Mouse (Mus musculus): Measurements from ENCODE around the gene Cbx1. TPM values are rescaled to one million over a fixed set of nuclear protein-coding genes. Genes with fewer than 3 reads are reported as not detected.
"Not testable (repeated sequence)": the region's sequence is repeated elsewhere in the genome, so short reads cannot be mapped to it uniquely, and the experiment has no call there.

Gene Cbx1
- polyA plus RNA-seq, 1 experiment from 2014 or later: 53.3 TPM

DNA sequence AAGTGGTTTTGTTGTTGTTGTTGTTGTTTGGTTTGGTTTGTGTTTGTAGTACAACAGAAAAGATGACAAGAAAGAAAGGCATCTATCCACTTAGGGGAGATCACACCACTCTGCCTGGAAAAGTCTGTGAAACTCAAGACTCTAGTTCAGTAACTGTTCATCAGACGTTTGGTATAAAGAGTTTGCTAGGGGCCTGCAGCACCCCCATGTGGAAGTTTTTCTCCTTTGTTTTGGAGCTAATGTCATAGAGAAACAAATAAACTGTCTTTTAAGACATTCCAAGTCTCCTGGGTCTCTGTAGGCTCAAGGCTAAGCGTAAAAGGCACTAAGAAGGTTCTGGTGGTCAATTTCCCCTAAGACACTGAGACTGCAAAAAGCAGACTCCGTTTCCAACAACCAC lies 12.9 kb upstream of the Cbx1 start:
- Histone ChIP-seq H3K9ac (0 out of 2 replicates have a peak overlapping the region, but pooled peaks have one; percentile 84), H3K27ac (replicated peaks) (no peak overlapping the region), H3K27me3 (replicated peaks) (no peaks in the 10 kb centered on the region), H3K4me1 (peaks cover 9% of the 10 kb centered on the region), H3K36me3 (peaks cover 26% of the 10 kb centered on the region), H3K9me3 (no peaks in the 10 kb centered on the region), H3K4me2 (peak overlapping the region; percentile 92), H3K4me3 (peak overlapping the region; percentile 88)
- 56% methylated on average over 3 of the region's 3 CpGs for WGBS
- ATAC-seq (ENCODE audit: extremely low read depth, insufficient number of reproducible peaks, low FRiP score, low TSS enrichment): no peak

DNA sequence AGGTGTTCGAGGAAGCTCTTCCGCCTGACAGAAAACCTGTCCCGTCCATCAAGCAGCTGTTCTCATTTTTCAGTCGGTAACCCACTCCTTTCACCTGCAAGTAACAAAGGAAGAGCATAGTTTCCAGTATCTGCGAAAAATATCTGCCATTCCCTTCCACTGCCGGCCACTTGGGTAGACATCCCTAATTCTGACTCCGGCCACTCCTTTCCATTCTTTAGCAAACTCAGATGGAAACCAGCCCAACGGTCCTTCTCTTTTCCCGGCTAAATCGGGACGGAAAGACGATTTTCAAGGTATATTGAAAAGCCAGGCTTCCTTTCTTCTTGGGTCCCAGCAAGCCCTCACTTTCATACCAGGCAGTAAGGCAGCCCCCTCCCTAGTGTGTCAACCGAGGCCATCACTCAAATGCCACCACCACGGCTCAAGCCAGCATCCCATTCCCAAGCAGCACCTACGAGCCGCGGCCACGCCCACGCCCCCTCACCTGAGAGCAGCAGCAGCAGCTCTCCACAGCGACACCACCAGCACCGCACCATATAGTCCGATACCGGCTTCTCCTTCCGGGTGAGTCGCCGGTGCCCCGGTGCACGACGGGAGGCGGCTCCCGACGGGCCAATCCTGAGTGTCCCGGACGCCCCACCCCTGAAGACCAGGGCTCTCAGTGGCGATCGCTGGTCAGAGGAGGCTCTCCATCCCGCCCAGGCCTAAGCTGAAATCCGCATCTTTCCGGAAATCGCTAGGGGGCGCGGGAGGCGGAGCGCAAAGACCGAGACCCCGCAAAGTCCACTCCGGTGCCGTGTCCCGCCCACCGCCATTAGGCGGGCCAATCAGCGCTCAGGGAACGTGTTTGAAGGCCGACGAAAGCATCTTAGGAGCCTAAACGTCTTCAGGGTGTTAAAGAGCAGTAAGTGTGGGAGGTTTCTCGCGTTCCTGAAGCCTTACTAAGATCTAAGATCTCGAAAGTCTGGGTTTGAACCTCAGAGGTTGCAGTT lies 11.7 kb upstream of the Cbx1 start, which contains the start of gene Snx11:
TSS of gene Snx11 (minus strand) at position 592 of the 995 bp plus-strand sequence.
- Histone ChIP-seq H3K4me3 (peak within 1 kb of the TSS; percentile 88), H3K4me2 (peak within 1 kb of the TSS; percentile 92), H3K27ac (replicated peaks) (peak within 1 kb of the TSS; percentile 70), H3K9me3 (no peaks in the 10 kb centered on the region), H3K9ac (peak within 1 kb of the TSS; percentile 84), H3K36me3 (peaks cover 14% of the 10 kb centered on the region), H3K27me3 (replicated peaks) (no peaks in the 10 kb centered on the region), H3K4me1 (peaks cover 9% of the 10 kb centered on the region)
- ATAC-seq (ENCODE audit: extremely low read depth, insufficient number of reproducible peaks, low FRiP score, low TSS enrichment): peak; percentile 99
- WGBS: 1% methylated on average over 59 of the region's 59 CpGs

DNA sequence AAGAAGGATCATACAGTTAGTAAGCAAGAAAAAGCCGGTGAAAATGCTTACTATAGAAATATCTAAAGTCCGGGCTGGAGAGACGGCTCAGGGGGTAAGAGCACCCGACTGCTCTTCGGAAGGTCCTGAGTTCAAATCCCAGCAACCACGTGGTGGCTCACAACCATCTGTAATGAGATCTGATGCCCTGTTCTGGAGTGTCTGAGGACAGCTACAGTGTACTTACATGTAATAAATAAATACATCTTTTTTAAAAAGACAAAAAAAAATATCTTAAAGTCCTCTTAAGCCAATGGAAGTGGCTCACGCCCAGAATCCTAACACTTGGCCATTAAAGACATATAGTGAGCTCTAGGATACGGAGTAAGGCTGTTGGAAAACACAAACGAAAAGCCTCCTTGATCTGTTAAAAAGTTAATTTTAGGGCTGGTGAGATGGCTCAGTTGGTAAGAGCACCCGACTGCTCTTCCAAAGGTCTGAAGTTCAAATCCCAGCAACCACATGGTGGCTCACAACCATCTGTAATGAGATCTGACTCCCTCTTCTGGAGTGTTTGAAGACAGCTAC lies 10.8 kb upstream of the Cbx1 start:
- not testable (repeated sequence) for ATAC-seq (ENCODE audit: extremely low read depth, insufficient number of reproducible peaks, low FRiP score, low TSS enrichment); H3K9me3 ChIP-seq; H3K4me1 ChIP-seq; H3K27me3 ChIP-seq (replicated peaks); H3K36me3 ChIP-seq
- Histone ChIP-seq H3K4me2 (peak overlapping the region; percentile 92), H3K9ac (peak overlapping the region; percentile 77), H3K27ac (replicated peaks) (peak overlapping the region; percentile 70), H3K4me3 (peak overlapping the region; percentile 88)
- WGBS: 65% methylated on average over 10 of the region's 10 CpGs

DNA sequence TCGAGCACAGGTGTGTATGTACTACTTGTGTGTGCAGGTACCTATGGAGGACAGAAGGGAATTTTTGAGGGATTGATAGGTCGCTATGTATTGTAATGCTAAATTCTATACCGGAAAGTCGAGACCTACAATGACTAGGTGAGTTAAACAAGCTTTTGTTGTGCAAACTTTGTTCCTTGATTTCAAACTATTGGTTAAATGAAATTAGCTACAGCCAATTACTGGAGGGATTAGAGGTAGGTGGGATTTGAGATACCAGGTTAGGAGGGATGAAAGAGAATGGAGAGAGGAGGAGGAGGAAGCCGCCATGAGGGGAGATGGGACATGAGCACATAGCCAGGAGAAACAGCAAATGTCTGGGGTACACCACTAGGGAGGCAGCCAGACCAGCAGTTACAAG lies 8.6 kb upstream of the Cbx1 start:
- H3K27ac ChIP-seq (replicated peaks): no peak overlapping the region
- no peaks in the 10 kb centered on the region for H3K9me3 ChIP-seq
- H3K4me2 ChIP-seq: no peak overlapping the region
- no peaks in the 10 kb centered on the region for H3K27me3 ChIP-seq (replicated peaks)
- no peak overlapping the region for H3K4me3 ChIP-seq
- H3K36me3 ChIP-seq: no peaks in the 10 kb centered on the region
- 67% methylated on average over 5 of the region's 5 CpGs for WGBS
- no peak overlapping the region for H3K9ac ChIP-seq
- no peak for ATAC-seq (ENCODE audit: extremely low read depth, insufficient number of reproducible peaks, low FRiP score, low TSS enrichment)
- peaks cover 9% of the 10 kb centered on the region for H3K4me1 ChIP-seq

DNA sequence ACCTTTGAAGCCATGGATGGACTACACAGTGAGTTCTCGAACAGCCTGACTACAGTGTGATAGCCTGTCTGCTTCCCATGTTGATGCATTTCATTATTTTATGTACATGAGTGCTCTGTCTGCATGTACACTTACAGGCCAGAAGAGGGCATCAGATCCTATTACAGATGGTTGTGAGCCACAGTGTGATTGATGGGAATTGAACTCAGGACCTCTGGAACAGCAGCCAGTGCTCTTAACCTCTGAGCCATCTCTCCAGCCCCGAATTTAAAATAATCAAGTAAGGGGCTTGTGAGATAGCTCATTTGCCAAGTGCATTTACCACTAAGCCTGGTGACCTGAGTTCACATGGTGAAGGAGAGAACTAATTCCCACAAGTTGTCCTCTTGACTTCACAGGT lies 7.5 kb upstream of the Cbx1 start:
- H3K4me1 ChIP-seq: peaks cover 6% of the 10 kb centered on the region
- H3K9me3 ChIP-seq: no peaks in the 10 kb centered on the region
- no peak overlapping the region for H3K4me2 ChIP-seq
- no peak overlapping the region for H3K27ac ChIP-seq (replicated peaks)
- 69% methylated on average over 2 of the region's 2 CpGs for WGBS
- H3K27me3 ChIP-seq (replicated peaks): no peaks in the 10 kb centered on the region
- no peaks in the 10 kb centered on the region for H3K36me3 ChIP-seq
- no peak overlapping the region for H3K9ac ChIP-seq
- H3K4me3 ChIP-seq: no peak overlapping the region
- no peak for ATAC-seq (ENCODE audit: extremely low read depth, insufficient number of reproducible peaks, low FRiP score, low TSS enrichment)

DNA sequence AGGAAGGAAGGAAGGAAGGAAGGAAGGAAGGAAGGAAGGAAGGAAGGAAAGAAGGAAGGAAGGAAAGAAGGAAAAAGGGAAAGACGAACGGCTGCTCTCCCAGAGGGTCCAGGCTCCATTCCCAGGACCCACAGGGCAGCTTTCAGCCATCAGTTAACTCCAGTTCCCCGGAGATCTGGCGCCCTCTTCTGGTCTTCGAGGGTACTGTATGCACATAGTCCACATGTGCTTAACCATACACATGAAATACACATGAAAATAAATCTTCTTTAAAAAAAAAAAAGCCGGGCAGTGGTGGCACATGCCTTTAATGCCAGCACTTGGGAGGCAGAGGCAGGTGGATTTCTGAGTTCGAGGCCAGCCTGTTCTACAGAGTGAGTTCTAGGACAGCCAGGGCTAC lies 4.1 kb upstream of the Cbx1 start:
- not testable (repeated sequence) for H3K4me1 ChIP-seq; H3K36me3 ChIP-seq; H3K4me2 ChIP-seq; H3K9ac ChIP-seq; H3K4me3 ChIP-seq; H3K27me3 ChIP-seq (replicated peaks); H3K27ac ChIP-seq (replicated peaks); ATAC-seq (ENCODE audit: extremely low read depth, insufficient number of reproducible peaks, low FRiP score, low TSS enrichment); H3K9me3 ChIP-seq
- WGBS: 7% methylated on average over 7 of the region's 7 CpGs

DNA sequence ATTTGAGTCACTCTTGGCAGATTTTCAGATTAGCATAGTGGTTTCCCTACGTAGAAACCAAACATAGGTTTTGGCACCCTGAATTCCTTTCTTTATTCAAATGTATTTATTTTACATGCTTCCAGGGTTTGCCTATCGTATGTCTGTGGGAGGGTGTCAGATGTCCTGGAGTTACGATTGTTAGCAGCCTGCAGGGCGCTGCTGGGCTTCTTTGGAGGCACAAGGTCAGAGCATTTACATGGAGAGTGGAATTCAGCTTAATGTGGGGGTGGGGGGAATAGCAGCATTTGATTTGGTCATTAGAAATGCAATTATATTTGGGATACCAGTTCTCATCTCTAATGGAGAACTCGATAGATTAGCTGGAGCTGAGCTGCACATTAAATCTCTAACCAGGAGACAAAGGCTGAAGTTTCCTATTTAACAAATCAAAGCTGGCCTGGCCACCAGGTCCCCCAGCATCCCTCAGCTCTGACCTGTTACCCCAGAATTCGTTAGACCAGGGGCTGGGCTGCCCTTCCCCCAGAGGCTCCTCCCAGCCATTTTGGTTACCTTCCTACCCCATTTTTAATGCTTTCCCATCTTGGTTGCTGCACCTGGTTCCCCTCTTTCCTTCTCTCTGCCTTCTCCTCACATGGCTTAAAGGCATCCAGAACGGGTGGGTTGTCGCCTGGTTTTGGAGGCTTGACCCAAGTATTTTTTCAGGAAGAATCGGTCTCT lies 2.0 kb upstream of the Cbx1 start:
- no peak for ATAC-seq (ENCODE audit: extremely low read depth, insufficient number of reproducible peaks, low FRiP score, low TSS enrichment)
- WGBS: 35% methylated on average over 9 of the region's 9 CpGs

DNA sequence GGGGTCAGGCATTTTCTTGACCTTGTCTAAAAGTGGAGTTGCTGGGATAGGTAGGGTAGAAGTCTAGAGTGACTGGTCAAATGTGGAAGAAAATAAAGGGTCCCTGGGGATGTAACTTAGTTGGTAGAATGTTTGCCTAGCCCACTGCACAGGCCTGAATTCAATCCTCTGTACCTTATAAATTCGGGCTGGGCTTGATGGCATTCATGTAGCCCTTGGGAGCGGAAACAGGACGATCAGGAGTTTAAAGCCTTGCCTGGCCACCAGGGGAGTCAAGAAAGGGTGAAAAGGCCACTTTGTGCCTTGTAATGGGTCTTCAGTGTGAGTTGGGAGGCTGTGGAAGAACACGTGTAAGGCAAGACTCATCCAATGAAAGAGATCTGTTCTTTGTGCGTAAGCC lies 1.1 kb downstream of the Cbx1 start:
- Histone ChIP-seq H3K4me2 (peak overlapping the region; percentile 96), H3K4me3 (peak overlapping the region; percentile 89), H3K27me3 (replicated peaks) (no peaks in the 10 kb centered on the region), H3K36me3 (peaks cover 14% of the 10 kb centered on the region), H3K4me1 (peaks cover 46% of the 10 kb centered on the region), H3K27ac (replicated peaks) (peak overlapping the region; percentile 98), H3K9ac (peak overlapping the region; percentile 96), H3K9me3 (no peaks in the 10 kb centered on the region)
- no peak for ATAC-seq (ENCODE audit: extremely low read depth, insufficient number of reproducible peaks, low FRiP score, low TSS enrichment)
- WGBS: 5% methylated on average over 5 of the region's 5 CpGs

More for the DNA sequence above, 2.0 kb upstream of the Cbx1 start:
- Histone ChIP-seq H3K27me3 (replicated peaks) (no peaks in the 10 kb centered on the region), H3K4me2 (no peak overlapping the region), H3K4me3 (no peak overlapping the region), H3K27ac (replicated peaks) (no peak overlapping the region), H3K9ac (0 out of 2 replicates have a peak overlapping the region, but pooled peaks have one; percentile 47), H3K4me1 (peaks cover 21% of the 10 kb centered on the region), H3K36me3 (peaks cover 5% of the 10 kb centered on the region; the same call in 1 of the 2 replicates), H3K9me3 (no peaks in the 10 kb centered on the region)

DNA sequence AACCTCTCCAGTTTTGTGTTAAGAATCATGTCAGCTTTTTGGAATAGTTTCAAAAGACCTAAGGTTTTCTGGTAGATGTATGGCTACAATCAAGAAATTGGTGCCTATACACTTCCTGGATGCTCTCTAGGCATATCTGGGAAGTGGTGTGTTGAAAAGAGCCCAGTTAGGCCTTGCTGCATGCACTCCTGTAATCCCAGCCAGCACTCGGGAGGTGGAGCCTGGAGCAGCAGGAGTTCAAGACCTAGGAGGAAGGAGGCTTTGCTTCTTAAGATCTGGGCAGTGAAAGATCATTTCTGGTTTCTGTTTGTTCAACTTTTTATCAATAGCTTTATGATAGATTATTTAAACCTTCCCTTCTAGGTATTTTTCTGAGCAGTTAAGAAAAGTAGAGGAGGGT lies 1.8 kb downstream of the Cbx1 start:
- Histone ChIP-seq H3K9ac (peak overlapping the region; percentile 96; the same call in 1 of the 2 replicates), H3K27ac (replicated peaks) (no peak overlapping the region), H3K9me3 (no peaks in the 10 kb centered on the region), H3K4me1 (peaks cover 46% of the 10 kb centered on the region), H3K36me3 (peaks cover 21% of the 10 kb centered on the region), H3K27me3 (replicated peaks) (no peaks in the 10 kb centered on the region), H3K4me2 (peak overlapping the region; percentile 96), H3K4me3 (peak overlapping the region; percentile 89)
- no peak for ATAC-seq (ENCODE audit: extremely low read depth, insufficient number of reproducible peaks, low FRiP score, low TSS enrichment)
- WGBS: 10% methylated on average over 1 of the region's 1 CpGs

DNA sequence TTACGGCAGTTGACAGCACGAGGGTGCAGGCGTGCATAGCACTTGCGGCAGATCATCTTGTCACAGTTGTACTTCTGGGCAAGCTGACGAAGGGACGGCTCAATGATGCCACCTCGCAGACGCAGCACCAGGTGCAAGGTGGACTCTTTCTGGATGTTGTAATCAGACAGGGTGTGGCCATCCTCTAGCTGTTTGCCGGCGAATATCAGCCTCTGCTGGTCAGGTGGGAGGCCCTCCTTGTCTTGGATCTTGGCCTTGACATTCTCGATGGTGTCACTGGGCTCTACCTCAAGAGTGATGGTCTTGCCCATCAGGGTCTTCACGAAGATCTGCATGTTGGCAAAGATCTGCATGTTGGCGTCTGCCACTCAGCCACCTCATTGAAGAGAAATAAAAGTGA lies 6.6 kb downstream of the Cbx1 start:
- Histone ChIP-seq H3K4me2 (no peak overlapping the region), H3K4me3 (no peak overlapping the region), H3K9me3 (no peaks in the 10 kb centered on the region), H3K9ac (no peak overlapping the region), H3K4me1 (peaks cover 39% of the 10 kb centered on the region), H3K36me3 (peaks cover 59% of the 10 kb centered on the region), H3K27me3 (replicated peaks) (no peaks in the 10 kb centered on the region), H3K27ac (replicated peaks) (no peak overlapping the region)
- 90% methylated on average over 13 of the region's 13 CpGs for WGBS
- no peak for ATAC-seq (ENCODE audit: extremely low read depth, insufficient number of reproducible peaks, low FRiP score, low TSS enrichment)

DNA sequence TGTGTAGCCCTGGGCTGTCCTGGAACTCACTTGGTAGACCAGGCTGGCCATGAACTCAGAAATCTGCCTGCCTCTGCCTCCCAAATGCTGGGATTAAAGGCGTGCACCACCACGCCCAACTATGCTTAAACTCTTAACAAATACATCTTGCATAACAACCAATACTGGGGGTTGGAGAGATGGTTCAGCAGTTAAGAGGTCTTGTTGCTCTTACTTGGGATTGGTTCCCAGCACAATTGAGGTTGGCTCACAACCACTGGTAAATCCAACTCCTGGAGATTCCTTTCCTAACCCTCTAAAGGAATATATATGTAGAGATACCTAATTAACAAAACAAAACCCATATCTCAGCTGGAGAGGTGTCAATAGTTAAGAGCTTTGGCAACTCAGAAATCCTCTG lies 7.2 kb downstream of the Cbx1 start:
- Histone ChIP-seq H3K4me3 (no peak overlapping the region), H3K4me1 (peaks cover 33% of the 10 kb centered on the region), H3K27ac (replicated peaks) (no peak overlapping the region), H3K27me3 (replicated peaks) (no peaks in the 10 kb centered on the region), H3K36me3 (peaks cover 65% of the 10 kb centered on the region), H3K9ac (no peak overlapping the region), H3K9me3 (no peaks in the 10 kb centered on the region), H3K4me2 (no peak overlapping the region)
- 94% methylated on average over 2 of the region's 2 CpGs for WGBS
- ATAC-seq (ENCODE audit: extremely low read depth, insufficient number of reproducible peaks, low FRiP score, low TSS enrichment): no peak

Data from heart, embryonic 13.5 days (tissue).